Mouse (Mus musculus): ENCODE data around the gene Gm960.

DNA sequence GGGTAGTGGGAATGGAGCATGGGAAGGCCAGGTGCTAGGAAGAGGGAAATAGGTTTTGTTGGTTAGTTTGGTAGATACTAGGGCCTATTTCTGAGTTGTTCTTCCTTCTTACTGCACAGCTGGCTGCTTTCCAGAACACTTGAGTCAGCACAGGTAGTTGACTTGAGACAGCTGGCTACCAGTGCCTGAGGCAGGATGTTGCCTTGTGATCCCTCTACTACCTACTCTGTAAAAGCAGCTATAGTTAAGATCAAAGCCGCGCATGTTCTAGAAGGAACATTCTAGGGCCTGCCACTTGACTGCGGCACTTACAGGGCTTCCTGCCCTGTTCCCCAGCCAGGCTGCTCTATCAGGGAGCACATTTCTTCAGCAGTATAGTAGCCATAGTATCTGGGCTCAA is 108.4 kb downstream of the Gm960 start:
- TF ChIP-seq POLR2A (IDR thresholded peaks at IDR 0.05; ENCODE audit: low read depth, low read length) (no peak), CTCF (IDR thresholded peaks at IDR 0.05; ENCODE audit: extremely low read depth, insufficient read length, insufficient replicate concordance, low read depth, low read length) (no peak)
